Mouse (Mus musculus) yolk sac, embryonic 10.5 days (tissue): ENCODE results near the gene Atl3.
A peak's percentile ranks its signal among the peaks of the same experiment; 100 is the strongest.
"Not testable (repeated sequence)": the region's sequence is repeated elsewhere in the genome, so short reads cannot be mapped to it uniquely, and the experiment has no call there.

ENCODE experiments used
- DNase-seq: peaks from one replicate; pipeline ENCODE4 v3.0.0-alpha.2; 2017; ENCODE audit warnings: low spot score

Atl3 gene

GRCm38 (mm10) chr19:7493352-7494186 lies at the start of gene Atl3:
Atl3 (plus strand) TSS chr19:7494040.
- peak; percentile 12 for DNase-seq

- DNase-seq, result no peak
Observed at GRCm38 (mm10) chr19:7445105-7445504, 48.7 kb upstream of the Atl3 start.

- DNase-seq, result no peak
Observed at GRCm38 (mm10) chr19:7445596-7445995, 48.2 kb upstream of the Atl3 start.

- DNase-seq, result no peak
Observed at GRCm38 (mm10) chr19:7456803-7457202, 37.0 kb upstream of the Atl3 start.

- no peak for DNase-seq
Observed at GRCm38 (mm10) chr19:7458901-7459300, 34.9 kb upstream of the Atl3 start.

GRCm38 (mm10) chr19:7459370-7459769 lies 34.5 kb upstream of the Atl3 start:
- no peak for DNase-seq

- no peak for DNase-seq
Observed at GRCm38 (mm10) chr19:7467915-7468314, 25.9 kb upstream of the Atl3 start.

GRCm38 (mm10) chr19:7470643-7471042 lies 23.2 kb upstream of the Atl3 start:
- DNase-seq, result no peak

GRCm38 (mm10) chr19:7479751-7480248 lies 14.0 kb upstream of the Atl3 start:
- no peak for DNase-seq

- peak; percentile 38 for DNase-seq
Observed at GRCm38 (mm10) chr19:7481541-7482265, 12.1 kb upstream of the Atl3 start.

- DNase-seq, result no peak
Observed at GRCm38 (mm10) chr19:7482266-7482598, 11.6 kb upstream of the Atl3 start.

- peak; percentile 98 for DNase-seq
Observed at GRCm38 (mm10) chr19:7482599-7483511, 11.0 kb upstream of the Atl3 start, which contains the start of gene Rtn3. Rtn3 (minus strand) TSS chr19:7483281.

- DNase-seq, result no peak
Observed at GRCm38 (mm10) chr19:7483512-7483882, 10.3 kb upstream of the Atl3 start.

- no peak for DNase-seq
Observed at GRCm38 (mm10) chr19:7484076-7484475, 9.8 kb upstream of the Atl3 start.

- no peak for DNase-seq
Observed at GRCm38 (mm10) chr19:7487680-7488079, 6.2 kb upstream of the Atl3 start.

GRCm38 (mm10) chr19:7491960-7492359 lies 1.9 kb upstream of the Atl3 start:
- no peak for DNase-seq

- DNase-seq, result no peak
Observed at GRCm38 (mm10) chr19:7492682-7493081, 1.2 kb upstream of the Atl3 start.

- DNase-seq, result peak; percentile 98
Observed at GRCm38 (mm10) chr19:7494187-7495015, 561 bp downstream of the Atl3 start.

- no peak for DNase-seq
Observed at GRCm38 (mm10) chr19:7495221-7496038, 1.6 kb downstream of the Atl3 start.

- DNase-seq, result not testable (repeated sequence)
Observed at GRCm38 (mm10) chr19:7496070-7496469, 2.2 kb downstream of the Atl3 start.
